Mouse (Mus musculus): ENCODE measurements around the gene Atg4a-ps. TPM values are rescaled to one million over a fixed set of nuclear protein-coding genes. Genes with fewer than 3 reads are reported as not detected.

The Atg4a-ps gene
- polyA plus RNA-seq, 1 experiment = not detected

- Histone ChIP-seq H3K27ac (ENCODE audit: insufficient read depth, low read depth, low read length) (no peak overlapping the region), H3K36me3 (ENCODE audit: control insufficient read depth, insufficient read depth, low read length) (no peaks in the 10 kb centered on the region), H3K4me3 (ENCODE audit: low read depth, low read length) (no peak overlapping the region), H3K4me1 (ENCODE audit: control insufficient read depth, insufficient read depth, insufficient read length, low read length) (no peaks in the 10 kb centered on the region), H3K27me3 (ENCODE audit: control insufficient read depth, insufficient read depth, low read length) (0 out of 2 replicates have a peak, but pooled peaks cover 3% of the 10 kb centered on the region)
- WGBS = 49% methylated on average over 6 of the region's 6 CpGs
- no peak for TF ChIP-seq CTCF (IDR thresholded peaks at IDR 0.05; ENCODE audit: extremely low read depth, insufficient read length, insufficient replicate concordance, low read depth, low read length)
- TF ChIP-seq POLR2A (IDR thresholded peaks at IDR 0.05; ENCODE audit: low read depth, low read length) = no peak
These were observed 32.9 kb upstream of the Atg4a-ps start for GRCm38 (mm10) chr3:103678811-103679210.

DNA sequence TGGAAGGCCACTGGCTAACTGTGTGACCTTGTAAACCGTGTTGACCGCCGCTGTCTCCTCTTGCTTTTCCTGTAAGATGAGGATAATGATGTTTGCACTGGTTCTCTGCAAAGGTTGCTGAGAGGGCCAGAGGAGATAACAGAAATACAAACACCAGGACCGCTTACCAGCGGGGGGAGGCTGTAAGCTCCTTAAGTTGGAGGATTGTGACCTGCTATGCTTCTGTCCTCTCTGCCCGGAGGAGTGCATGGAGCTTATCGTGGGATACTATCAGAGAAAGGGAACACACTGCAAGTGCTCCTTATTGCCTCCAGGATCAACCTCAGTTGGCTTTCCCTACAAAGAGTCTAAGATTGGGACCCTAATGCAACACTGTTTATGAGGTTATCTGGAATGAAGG is 26.8 kb upstream of the Atg4a-ps start:
- Histone ChIP-seq H3K27me3 (ENCODE audit: control insufficient read depth, insufficient read depth, low read length) (peaks cover 4% of the 10 kb centered on the region; the same call in 1 of the 2 replicates), H3K4me1 (ENCODE audit: control insufficient read depth, insufficient read depth, insufficient read length, low read length) (no peaks in the 10 kb centered on the region), H3K4me3 (ENCODE audit: low read depth, low read length) (no peak overlapping the region), H3K27ac (ENCODE audit: insufficient read depth, low read depth, low read length) (no peak overlapping the region), H3K36me3 (ENCODE audit: control insufficient read depth, insufficient read depth, low read length) (no peaks in the 10 kb centered on the region)
- no peak for TF ChIP-seq POLR2A (IDR thresholded peaks at IDR 0.05; ENCODE audit: low read depth, low read length)
- TF ChIP-seq CTCF (IDR thresholded peaks at IDR 0.05; ENCODE audit: extremely low read depth, insufficient read length, insufficient replicate concordance, low read depth, low read length) = no peak
- 19% methylated on average over 7 of the region's 7 CpGs for WGBS

GRCm38 (mm10) chr3:103672113-103672512 is 26.2 kb upstream of the Atg4a-ps start:
- Histone ChIP-seq H3K27me3 (ENCODE audit: control insufficient read depth, insufficient read depth, low read length) (peaks cover 4% of the 10 kb centered on the region; the same call in 1 of the 2 replicates), H3K4me1 (ENCODE audit: control insufficient read depth, insufficient read depth, insufficient read length, low read length) (no peaks in the 10 kb centered on the region), H3K36me3 (ENCODE audit: control insufficient read depth, insufficient read depth, low read length) (no peaks in the 10 kb centered on the region), H3K27ac (ENCODE audit: insufficient read depth, low read depth, low read length) (no peak overlapping the region), H3K4me3 (ENCODE audit: low read depth, low read length) (no peak overlapping the region)
- no peak for TF ChIP-seq POLR2A (IDR thresholded peaks at IDR 0.05; ENCODE audit: low read depth, low read length)
- TF ChIP-seq CTCF (IDR thresholded peaks at IDR 0.05; ENCODE audit: extremely low read depth, insufficient read length, insufficient replicate concordance, low read depth, low read length) = no peak
- 66% methylated on average over 4 of the region's 4 CpGs for WGBS

DNA sequence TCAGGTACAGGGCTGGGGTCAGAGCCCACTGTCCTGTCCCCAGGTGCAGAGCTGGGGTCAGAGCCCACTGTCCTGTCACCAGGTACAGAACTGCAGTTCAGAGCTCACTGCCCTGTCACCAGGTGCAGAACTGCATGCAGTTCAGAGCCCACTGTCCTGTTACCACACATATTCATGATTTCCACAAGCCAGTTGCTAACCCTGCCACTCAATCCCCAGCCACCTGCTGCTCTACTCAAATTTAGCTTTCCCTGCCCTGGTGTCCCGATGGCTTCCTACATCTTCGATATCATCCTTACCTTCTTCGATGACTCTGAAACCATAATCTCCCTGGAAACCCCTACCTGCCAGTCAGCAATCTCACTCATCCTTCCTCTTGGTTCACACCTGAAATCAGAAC is 17.5 kb upstream of the Atg4a-ps start:
- TF ChIP-seq CTCF (IDR thresholded peaks at IDR 0.05; ENCODE audit: extremely low read depth, insufficient read length, insufficient replicate concordance, low read depth, low read length) (no peak), POLR2A (IDR thresholded peaks at IDR 0.05; ENCODE audit: low read depth, low read length) (no peak)
- no peak overlapping the region for H3K4me3 ChIP-seq (ENCODE audit: low read depth, low read length)
- WGBS = 98% methylated on average over 3 of the region's 3 CpGs

GRCm38 (mm10) chr3:103661714-103662113 is 15.8 kb upstream of the Atg4a-ps start:
- 75% methylated on average over 8 of the region's 8 CpGs for WGBS
- TF ChIP-seq CTCF (IDR thresholded peaks at IDR 0.05; ENCODE audit: extremely low read depth, insufficient read length, insufficient replicate concordance, low read depth, low read length) (no peak), POLR2A (IDR thresholded peaks at IDR 0.05; ENCODE audit: low read depth, low read length) (no peak)

More for the DNA sequence above, 17.5 kb upstream of the Atg4a-ps start:
- Histone ChIP-seq H3K36me3 (ENCODE audit: control insufficient read depth, insufficient read depth, low read length) (no peaks in the 10 kb centered on the region), H3K27me3 (ENCODE audit: control insufficient read depth, insufficient read depth, low read length) (no peaks in the 10 kb centered on the region), H3K4me1 (ENCODE audit: control insufficient read depth, insufficient read depth, insufficient read length, low read length) (no peaks in the 10 kb centered on the region), H3K27ac (ENCODE audit: insufficient read depth, low read depth, low read length) (no peak overlapping the region)

DNA sequence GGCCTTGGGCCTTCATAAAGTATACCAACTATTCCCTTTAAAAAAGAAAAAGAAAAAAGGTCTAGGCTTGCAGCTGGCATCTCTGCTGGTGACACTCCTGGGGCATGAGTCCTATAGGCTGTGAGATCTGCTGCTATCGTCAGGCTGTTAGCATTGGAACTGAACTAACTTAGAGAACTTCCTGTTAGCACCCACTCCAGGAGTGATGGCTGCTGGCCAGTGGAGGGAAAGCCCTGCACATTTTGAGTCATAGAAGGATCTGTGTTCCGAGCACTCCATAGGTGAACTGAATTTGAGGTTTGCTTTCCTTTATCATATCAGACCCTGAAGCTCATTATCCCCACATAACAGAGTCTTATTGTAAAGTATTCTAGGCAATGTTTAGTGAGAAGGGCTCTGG is 14.1 kb upstream of the Atg4a-ps start:
- Histone ChIP-seq H3K27ac (ENCODE audit: insufficient read depth, low read depth, low read length) (no peak overlapping the region), H3K4me3 (ENCODE audit: low read depth, low read length) (no peak overlapping the region), H3K4me1 (ENCODE audit: control insufficient read depth, insufficient read depth, insufficient read length, low read length) (no peaks in the 10 kb centered on the region), H3K36me3 (ENCODE audit: control insufficient read depth, insufficient read depth, low read length) (no peaks in the 10 kb centered on the region), H3K27me3 (ENCODE audit: control insufficient read depth, insufficient read depth, low read length) (no peaks in the 10 kb centered on the region)
- WGBS = 43% methylated on average over 2 of the region's 2 CpGs
- no peak for TF ChIP-seq POLR2A (IDR thresholded peaks at IDR 0.05; ENCODE audit: low read depth, low read length)
- no peak for TF ChIP-seq CTCF (IDR thresholded peaks at IDR 0.05; ENCODE audit: extremely low read depth, insufficient read length, insufficient replicate concordance, low read depth, low read length)

More at GRCm38 (mm10) chr3:103661714-103662113, 15.8 kb upstream of the Atg4a-ps start:
- H3K27ac ChIP-seq (ENCODE audit: insufficient read depth, low read depth, low read length) = no peak overlapping the region
- no peaks in the 10 kb centered on the region for H3K4me1 ChIP-seq (ENCODE audit: control insufficient read depth, insufficient read depth, insufficient read length, low read length)
- no peaks in the 10 kb centered on the region for H3K36me3 ChIP-seq (ENCODE audit: control insufficient read depth, insufficient read depth, low read length)
- no peaks in the 10 kb centered on the region for H3K27me3 ChIP-seq (ENCODE audit: control insufficient read depth, insufficient read depth, low read length)
- no peak overlapping the region for H3K4me3 ChIP-seq (ENCODE audit: low read depth, low read length)

DNA sequence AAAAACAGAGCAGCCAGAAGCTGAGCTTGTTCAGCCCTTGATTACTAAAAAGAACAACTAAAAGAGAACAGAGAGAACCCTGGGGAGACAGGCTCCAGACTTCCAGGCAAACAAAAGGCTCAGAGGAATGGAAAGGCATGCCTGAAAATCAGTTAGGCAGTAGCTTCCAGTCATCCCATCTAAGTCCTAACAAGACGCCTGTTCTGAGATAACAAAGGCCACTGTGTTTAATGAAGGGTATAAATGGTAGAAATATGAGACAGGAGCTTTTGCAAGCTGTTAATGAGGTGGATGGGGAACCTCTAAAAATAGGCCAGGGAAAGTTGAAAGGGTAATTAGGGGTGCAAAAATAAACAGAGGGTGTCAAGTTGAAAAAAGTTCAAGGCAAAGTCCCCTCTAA is 4.5 kb upstream of the Atg4a-ps start:
- no peaks in the 10 kb centered on the region for H3K4me1 ChIP-seq (ENCODE audit: control insufficient read depth, insufficient read depth, insufficient read length, low read length)
- no peak for TF ChIP-seq POLR2A (IDR thresholded peaks at IDR 0.05; ENCODE audit: low read depth, low read length)
- TF ChIP-seq CTCF (IDR thresholded peaks at IDR 0.05; ENCODE audit: extremely low read depth, insufficient read length, insufficient replicate concordance, low read depth, low read length) = no peak
- WGBS = 60% methylated on average over 1 of the region's 1 CpGs
- no peaks in the 10 kb centered on the region for H3K27me3 ChIP-seq (ENCODE audit: control insufficient read depth, insufficient read depth, low read length)
- H3K27ac ChIP-seq (ENCODE audit: insufficient read depth, low read depth, low read length) = no peak overlapping the region
- H3K4me3 ChIP-seq (ENCODE audit: low read depth, low read length) = no peak overlapping the region
- H3K36me3 ChIP-seq (ENCODE audit: control insufficient read depth, insufficient read depth, low read length) = no peaks in the 10 kb centered on the region

Measured in small intestine, adult 2 months (tissue).